Mouse (Mus musculus): Measurements from ENCODE around the gene Mgst2. TPM values are rescaled to one million over a fixed set of nuclear protein-coding genes. Genes with fewer than 3 reads are reported as not detected.

The Mgst2 gene
- total RNA-seq, 2 experiments from 2014 or later, result 45.3 to 46.4 TPM

Other genes starting within 250 kb of the Mgst2 start
- gene Naa15, start 245.2 kb upstream of the Mgst2 start, total RNA-seq (2021), result 10 to 100 TPM; 40.2 to 51.9 TPM
- 10 to 100 TPM; 13.8 to 14.6 TPM for gene Rab33b, start 176.4 kb upstream of the Mgst2 start, total RNA-seq (2021)
- 10 to 100 TPM; 30.9 to 32.6 TPM for gene Setd7, start 99.5 kb upstream of the Mgst2 start, total RNA-seq (2021)